Mouse (Mus musculus): ENCODE measurements around the gene 1700016C15Rik.
A peak's percentile ranks its signal among the peaks of the same experiment; 100 is the strongest.

The 1700016C15Rik gene

GRCm38 (mm10) chr1:177729043-177730024 is at the start of gene 1700016C15Rik:
Gene 1700016C15Rik, plus strand, starts transcription at chr1:177729814.
- DNase-seq: peak; percentile 65 to 81

GRCm38 (mm10) chr1:177681239-177681638 is 48.4 kb upstream of the 1700016C15Rik start:
- peak; percentile 14 to 22 for DNase-seq

DNA sequence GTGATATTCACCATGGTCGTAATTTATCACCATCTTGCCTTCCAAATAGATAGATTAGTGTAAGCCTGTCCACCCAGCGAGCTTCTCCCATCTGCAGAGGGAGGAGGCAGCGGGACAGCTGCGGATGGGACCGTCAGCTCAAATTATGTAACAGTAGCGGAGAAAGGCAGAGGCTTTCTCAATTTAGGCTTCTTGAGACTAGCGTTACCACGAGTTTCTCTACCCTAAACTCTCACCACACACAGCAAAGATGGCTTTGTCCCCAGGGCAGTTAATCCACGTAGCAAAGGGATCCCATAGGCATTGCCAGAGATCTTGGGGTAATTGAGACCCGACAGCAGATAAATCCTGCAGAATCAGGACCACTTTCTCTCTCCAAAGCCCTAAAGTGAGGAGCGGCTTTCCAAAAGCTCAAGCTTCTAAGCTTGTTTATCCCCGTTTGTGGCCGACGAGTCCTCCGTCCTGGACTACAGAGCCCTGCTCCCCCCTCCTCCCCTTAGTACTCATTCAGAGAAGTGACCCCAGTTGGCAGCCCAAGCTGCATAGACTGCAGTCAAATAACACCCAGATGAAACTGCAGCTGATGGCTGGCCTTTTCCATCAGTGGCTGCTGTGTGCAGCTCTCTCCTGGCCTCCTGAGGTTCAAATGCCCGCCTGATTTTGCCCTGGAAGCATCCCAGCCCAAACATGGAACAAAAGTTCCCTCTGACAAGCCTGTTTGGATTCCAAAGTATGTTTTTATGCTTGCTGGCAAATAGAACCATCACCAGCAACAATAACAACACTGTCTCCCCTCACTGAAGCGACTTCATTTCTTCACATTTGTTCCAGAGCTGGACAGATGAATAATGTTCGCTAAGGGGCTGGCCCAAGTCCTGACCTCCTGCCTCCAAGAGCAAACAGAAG is 45.4 kb upstream of the 1700016C15Rik start:
- no peak for DNase-seq

GRCm38 (mm10) chr1:177684901-177685300 is 44.7 kb upstream of the 1700016C15Rik start:
- peak in 1 of 2 experiments; percentile 28 for DNase-seq

- no peak for DNase-seq
Observed at GRCm38 (mm10) chr1:177686137-177686536, 43.5 kb upstream of the 1700016C15Rik start.

- DNase-seq: peak in 1 of 2 experiments; percentile 27
Observed at GRCm38 (mm10) chr1:177686982-177687381, 42.6 kb upstream of the 1700016C15Rik start.

DNA sequence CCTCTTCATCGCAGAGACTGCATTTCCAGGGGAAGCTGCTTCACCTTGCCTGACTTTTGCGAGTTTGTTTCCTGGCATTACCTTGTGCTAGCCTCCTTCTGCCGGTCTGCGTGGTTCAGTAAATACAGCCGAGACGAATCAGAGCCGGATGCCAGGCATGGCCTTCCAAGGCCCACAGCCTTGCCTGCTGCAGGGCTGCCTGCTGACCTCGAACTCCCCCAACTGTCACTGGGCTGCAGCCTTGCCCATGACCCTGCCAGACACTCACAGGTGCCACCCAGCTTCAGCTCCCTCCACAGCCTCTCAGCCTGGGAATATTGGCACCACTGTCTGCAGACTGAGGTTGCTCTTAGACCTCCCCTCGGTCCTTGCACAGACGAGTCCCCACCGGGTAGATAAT is 37.1 kb upstream of the 1700016C15Rik start:
- DNase-seq: no peak

GRCm38 (mm10) chr1:177693486-177694252 is 35.9 kb upstream of the 1700016C15Rik start:
- DNase-seq: no peak

DNA sequence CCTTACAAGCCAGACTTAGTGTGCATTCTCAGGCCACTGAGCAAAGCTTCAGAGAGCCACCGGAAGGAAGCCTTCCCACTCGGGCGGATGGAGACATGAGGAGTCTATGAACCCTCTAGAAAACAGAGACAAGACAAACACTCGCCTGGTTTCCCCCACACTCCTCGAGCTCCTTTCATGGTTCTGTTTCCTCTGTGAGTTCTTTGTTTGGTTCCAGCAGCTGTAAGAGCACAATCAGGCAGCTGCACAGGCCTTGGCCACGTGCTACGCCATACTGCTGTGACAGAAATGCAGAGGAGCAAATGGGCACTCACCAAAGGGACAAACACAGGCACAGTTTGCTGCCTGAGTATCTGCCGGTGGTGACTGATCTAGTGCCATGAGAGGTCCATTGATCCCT is 29.1 kb upstream of the 1700016C15Rik start:
- DNase-seq: no peak

DNA sequence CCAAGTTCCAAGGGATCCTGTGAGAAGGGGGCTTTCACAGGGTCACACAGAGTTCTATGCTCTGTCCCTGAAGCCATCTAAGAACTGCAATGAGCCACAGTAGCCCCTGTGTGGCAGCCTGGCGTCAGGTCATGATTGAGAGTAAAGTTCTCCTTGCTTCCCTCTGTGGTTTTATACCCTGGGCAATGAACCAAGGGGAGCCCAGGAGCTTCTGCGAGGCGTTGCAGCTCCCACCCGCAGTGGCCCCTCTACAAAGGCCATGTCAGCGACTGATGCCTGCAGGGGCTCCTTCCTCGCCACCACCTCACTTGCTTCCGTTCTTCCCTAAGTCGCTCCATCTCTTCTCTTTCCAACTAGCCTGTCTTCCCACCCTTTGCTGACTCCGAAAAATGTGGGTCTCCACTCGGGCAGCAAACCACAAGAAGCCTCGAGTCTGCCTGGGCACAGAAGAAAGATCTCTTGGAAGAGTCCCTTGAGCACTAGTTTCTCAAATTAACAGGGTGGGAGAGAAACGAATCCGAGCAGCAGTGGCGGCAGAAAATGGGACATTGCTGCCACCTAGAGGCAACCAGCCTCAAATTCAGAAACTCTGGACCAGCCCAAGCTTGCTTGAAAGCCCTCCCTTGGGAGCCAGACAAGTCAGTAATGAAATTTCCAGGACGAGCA is 27.0 kb upstream of the 1700016C15Rik start:
- peak; percentile 70 to 75 for DNase-seq

- DNase-seq: no peak
Observed at GRCm38 (mm10) chr1:177703147-177703807, 26.3 kb upstream of the 1700016C15Rik start.

GRCm38 (mm10) chr1:177705204-177705603 is 24.4 kb upstream of the 1700016C15Rik start:
- no peak for DNase-seq

DNA sequence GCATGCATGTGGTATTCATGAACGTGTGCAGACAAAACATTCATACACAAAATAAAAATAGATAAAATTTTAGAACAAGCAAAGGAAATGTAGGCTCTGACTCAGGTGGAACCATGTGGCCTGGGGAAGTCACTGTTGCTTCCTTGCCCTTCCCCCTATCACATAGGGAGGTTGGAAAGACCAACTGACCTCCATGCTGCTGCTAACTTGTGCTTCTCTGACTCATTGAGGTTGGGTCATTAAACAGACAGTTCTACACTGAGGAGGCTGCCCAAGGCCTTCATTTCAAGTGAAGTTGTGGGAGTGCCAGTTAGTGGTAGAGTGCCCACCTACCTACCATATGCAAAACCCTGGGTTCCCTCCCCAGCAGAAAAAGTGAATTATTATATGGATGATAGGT is 22.0 kb upstream of the 1700016C15Rik start:
- DNase-seq: no peak

- peak; percentile 75 to 84 for DNase-seq
Observed at GRCm38 (mm10) chr1:177708583-177709055, 21.0 kb upstream of the 1700016C15Rik start.

- DNase-seq: no peak
Observed at GRCm38 (mm10) chr1:177711000-177711399, 18.6 kb upstream of the 1700016C15Rik start.

- DNase-seq: no peak
Observed at GRCm38 (mm10) chr1:177711418-177711817, 18.2 kb upstream of the 1700016C15Rik start.

DNA sequence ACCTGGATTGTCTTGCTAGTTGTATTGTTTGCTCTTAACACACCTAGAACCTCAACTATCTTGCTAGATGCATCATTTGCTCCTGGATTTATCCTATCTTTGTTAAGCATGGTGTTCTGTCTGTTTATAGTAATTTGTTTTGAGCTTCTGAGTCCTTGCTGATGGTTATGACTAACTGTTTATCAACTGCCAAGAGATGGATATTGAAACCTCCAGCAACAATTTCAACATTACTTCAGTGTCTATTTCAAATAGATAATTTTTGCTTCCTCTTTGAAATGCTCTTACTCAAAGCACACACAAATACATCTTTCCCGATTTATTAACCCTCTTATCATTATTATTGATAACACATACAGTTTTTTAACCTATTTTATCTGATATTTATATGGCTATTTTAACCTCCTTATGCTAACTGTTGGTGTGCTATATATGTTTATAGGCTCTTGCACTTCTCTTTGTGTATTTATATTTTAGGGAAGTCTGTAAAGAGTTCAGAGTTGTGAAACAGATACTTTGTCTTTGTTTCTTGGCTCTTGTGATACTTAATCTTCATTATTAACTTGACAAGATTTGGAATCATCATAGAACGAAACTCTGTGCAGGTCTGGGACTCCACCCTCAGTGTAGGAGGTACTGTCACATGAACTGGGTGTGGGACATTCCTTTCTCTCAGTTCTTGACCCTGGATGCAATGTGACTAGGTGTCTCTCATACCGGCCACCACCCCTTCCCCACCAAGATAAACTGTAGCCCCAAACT is 15.8 kb upstream of the 1700016C15Rik start:
- DNase-seq: no peak

- no peak for DNase-seq
Observed at GRCm38 (mm10) chr1:177714397-177715012, 15.1 kb upstream of the 1700016C15Rik start.

GRCm38 (mm10) chr1:177716448-177716847 is 13.2 kb upstream of the 1700016C15Rik start:
- no peak for DNase-seq
